Mouse (Mus musculus) megakaryocyte progenitor cell, adult 5-6 weeks (primary cell): ENCODE results near the gene Foxj1. TPM values are rescaled to one million over a fixed set of nuclear protein-coding genes. Genes with fewer than 3 reads are reported as not detected.
"Not testable (repeated sequence)": the region's sequence is repeated elsewhere in the genome, so short reads cannot be mapped to it uniquely, and the experiment has no call there.

Experiments
- ATAC-seq: replicated peaks from 2 replicates; pipeline ENCODE4 v1.8.0; 2016; ENCODE audit warnings: mild to moderate bottlenecking, moderate TSS enrichment, inconsistent platforms; ENCODE audit not compliant: poor library complexity
- total RNA-seq, 2 experiments: library from RNA; stranded (forward) in 1 of 2; stranded (reverse) in 1 of 2; fragments of 157-497, 149-512 nt in 1 of 2; fragments of 200-1000 nt in 1 of 2; gene quantifications; 2 replicates each; pipeline versions ENCODE4 v1.2.3 to v1.2.4; 2015 to 2017

The Foxj1 gene
- not detected in 2 replicates for total RNA-seq (2015)
- not detected in 2 replicates for total RNA-seq (2017)

- peak; percentile 88 for ATAC-seq
Observed at GRCm38 (mm10) chr11:116335244-116336036, at the start of gene Foxj1. Foxj1 (minus strand) TSS chr11:116335399.

- no peak for ATAC-seq
Observed at GRCm38 (mm10) chr11:116384171-116384570, 49.0 kb upstream of the Foxj1 start.

GRCm38 (mm10) chr11:116383070-116383469 is 47.9 kb upstream of the Foxj1 start:
- ATAC-seq: not testable (repeated sequence)

GRCm38 (mm10) chr11:116380767-116381166 is 45.6 kb upstream of the Foxj1 start:
- no peak for ATAC-seq

GRCm38 (mm10) chr11:116379530-116379929 is 44.3 kb upstream of the Foxj1 start:
- 0 out of 2 replicates have a peak, but pooled peaks have one; percentile 17 for ATAC-seq

GRCm38 (mm10) chr11:116376945-116377661 is 41.9 kb upstream of the Foxj1 start:
- ATAC-seq: peak; percentile 55

- ATAC-seq: no peak
Observed at GRCm38 (mm10) chr11:116371894-116372450, 36.8 kb upstream of the Foxj1 start.

- ATAC-seq: peak; percentile 87
Observed at GRCm38 (mm10) chr11:116369633-116370032, 34.4 kb upstream of the Foxj1 start.

GRCm38 (mm10) chr11:116369051-116369450 is 33.9 kb upstream of the Foxj1 start:
- ATAC-seq: no peak

GRCm38 (mm10) chr11:116368116-116368515 is 32.9 kb upstream of the Foxj1 start:
- ATAC-seq: peak; percentile 90

GRCm38 (mm10) chr11:116366647-116367046 is 31.4 kb upstream of the Foxj1 start:
- ATAC-seq: no peak

GRCm38 (mm10) chr11:116366124-116366523 is 30.9 kb upstream of the Foxj1 start:
- ATAC-seq: no peak

GRCm38 (mm10) chr11:116365432-116365831 is 30.2 kb upstream of the Foxj1 start:
- no peak for ATAC-seq

GRCm38 (mm10) chr11:116362015-116362414 is 26.8 kb upstream of the Foxj1 start:
- no peak for ATAC-seq

GRCm38 (mm10) chr11:116360915-116361314 is 25.7 kb upstream of the Foxj1 start:
- not testable (repeated sequence) for ATAC-seq

GRCm38 (mm10) chr11:116359652-116360051 is 24.5 kb upstream of the Foxj1 start:
- ATAC-seq: no peak

GRCm38 (mm10) chr11:116358926-116359637 is 23.9 kb upstream of the Foxj1 start:
- ATAC-seq: no peak

GRCm38 (mm10) chr11:116354521-116354920 is 19.3 kb upstream of the Foxj1 start:
- no peak for ATAC-seq

GRCm38 (mm10) chr11:116353535-116353934 is 18.3 kb upstream of the Foxj1 start:
- no peak for ATAC-seq

- ATAC-seq: no peak
Observed at GRCm38 (mm10) chr11:116351294-116351693, 16.1 kb upstream of the Foxj1 start.

GRCm38 (mm10) chr11:116347955-116348354 is 12.8 kb upstream of the Foxj1 start:
- no peak for ATAC-seq
